Comparison of ENCODE assay signal across 8 mouse cellular contexts in the genomic region with DNA sequence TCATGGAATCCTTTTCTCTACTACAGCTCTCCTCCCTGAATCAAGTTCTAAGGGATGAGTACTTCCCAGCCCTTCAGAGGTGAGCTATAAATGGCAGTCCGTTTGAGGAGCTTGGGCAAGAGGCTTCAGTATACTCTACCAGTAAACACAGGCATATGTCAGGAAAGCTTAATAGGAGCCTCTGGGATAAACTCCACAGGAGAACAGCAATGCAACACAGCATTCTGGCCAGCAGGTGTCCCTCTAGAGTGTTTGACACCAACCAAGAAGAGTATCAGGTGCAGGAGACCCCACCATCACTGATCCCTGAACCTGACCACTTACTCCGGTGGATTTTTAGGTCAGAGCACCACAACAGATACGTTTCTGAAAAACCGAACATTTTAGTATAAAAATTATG.
A peak's percentile ranks its signal among the peaks of the same experiment; 100 is the strongest.
DNase-seq lines count a peak whose midpoint lies in the region; ATAC-seq and TF ChIP-seq lines count a peak whose summit lies in the region.
"Had no signal": no experiment of that assay in that cellular context is flagged by ENCODE, and none has a peak within 500 bp of the region (broad histone marks: within the 10 kb centered on the region; RNA-seq: fewer than 3 reads in every experiment).

No protein-coding gene starts in this region.

- peak; percentile 74 for DNase-seq in kidney, adult 18-20 months
- no peak for DNase-seq in kidney, adult 11 months
- no peak for DNase-seq in CH12.LX (ENCODE audit: extremely low read depth)
- DNase-seq in Patski (ENCODE audit: low read depth, low spot score): no peak
- peak; percentile 53 for DNase-seq in midbrain, postnatal 0 days (ENCODE audit: low spot score)
- no peak for DNase-seq in ovary, postnatal 14 days (ENCODE audit: low spot score)

- H3K36me3 ChIP-seq in CH12.LX (replicated peaks in 1 of 2; ENCODE audit: control insufficient read depth in 1 of 2, insufficient read depth in 1 of 2, low read length in 1 of 2): peaks cover 38 to 96% of the 10 kb centered on the region in 2 experiments
- H3K36me3 ChIP-seq in forebrain, embryonic 15.5 days: no peaks in the 10 kb centered on the region
- 0 out of 2 replicates have a peak, but pooled peaks cover 2% of the 10 kb centered on the region for H3K36me3 ChIP-seq in midbrain, postnatal 0 days (ENCODE audit: insufficient read depth, low read length)
- H3K36me3 ChIP-seq: embryonic facial prominence, embryonic 13.5 days had no signal

- TF ChIP-seq CTCF in CH12.LX (conservative IDR thresholded peaks at IDR 0.05 in 1 of 2, IDR thresholded peaks at IDR 0.05 in 1 of 2; ENCODE audit: low read depth in 2 of 2, low read length in 2 of 2) (peak; percentile 49 to 71), Patski (IDR thresholded peaks at IDR 0.05) (peak; percentile 77)
- TF ChIP-seq CTCF in midbrain, postnatal 0 days (IDR thresholded peaks at IDR 0.05): peak; percentile 70

- WGBS in forebrain, embryonic 15.5 days: 61% methylated on average over 4 of the region's 4 CpGs
- 59% methylated on average over 4 of the region's 4 CpGs for WGBS in midbrain, postnatal 0 days

- dilution Hi-C loops in CH12.LX (cut with MboI; ENCODE audit: extremely low pct_ligation_motif_present, extremely low pct_unique_long_range_greater_than_20kb, low sequenced_read_pairs): no loop called here

- no peak for ATAC-seq in Patski
- peak; percentile 35; the same call in 1 of the 2 replicates for ATAC-seq in forebrain, embryonic 15.5 days (replicated peaks)
- ATAC-seq in midbrain, postnatal 0 days (ENCODE audit: low FRiP score): no peak

- H3K79me2 ChIP-seq in CH12.LX (replicated peaks; ENCODE audit: control insufficient read depth, extremely low read depth, insufficient read depth, poor library complexity, severe bottlenecking): no peaks in the 10 kb centered on the region; the same call in 1 of the 2 replicates

- no peak for TF ChIP-seq EP300 in CH12.LX (IDR thresholded peaks at IDR 0.05; ENCODE audit: low read length)

- no peak overlapping the region for H3K4me2 ChIP-seq in CH12.LX (ENCODE audit: insufficient read depth, low read depth, poor library complexity, severe bottlenecking)
- no peak overlapping the region for H3K4me2 ChIP-seq in forebrain, embryonic 15.5 days (replicated peaks)
- no peak overlapping the region for H3K4me2 ChIP-seq in midbrain, postnatal 0 days (ENCODE audit: low read depth, low read length, poor library complexity, severe bottlenecking)
- H3K4me2 ChIP-seq: embryonic facial prominence, embryonic 13.5 days had no signal

- peaks cover 4 to 17% of the 10 kb centered on the region in 2 experiments; a peak in 3 of 4 replicates for H3K4me1 ChIP-seq in CH12.LX (ENCODE audit: control insufficient read depth in 1 of 2, insufficient read depth in 2 of 2)
- no peaks in the 10 kb centered on the region for H3K4me1 ChIP-seq in forebrain, embryonic 15.5 days
- H3K4me1 ChIP-seq in midbrain, postnatal 0 days (ENCODE audit: insufficient read depth, low read length): no peaks in the 10 kb centered on the region

- TF ChIP-seq POLR2A in CH12.LX (IDR thresholded peaks at IDR 0.05; ENCODE audit: low read depth, low read length): no peak

- in situ Hi-C loops in CH12.LX (cut with MboI; ENCODE audit: low pct_ligation_motif_present, low pct_unique_long_range_greater_than_20kb, low sequenced_read_pairs) (no loop called here), Patski (cut with MboI; ENCODE audit: low pct_unique_long_range_greater_than_20kb) (no loop called here)

- no peak overlapping the region for H3K27ac ChIP-seq in CH12.LX (ENCODE audit: insufficient read depth, low read depth)
- no peak overlapping the region for H3K27ac ChIP-seq in forebrain, embryonic 15.5 days (replicated peaks)
- no peak overlapping the region for H3K27ac ChIP-seq in midbrain, postnatal 0 days (ENCODE audit: low read depth, low read length)
- H3K27ac ChIP-seq: embryonic facial prominence, embryonic 13.5 days had no signal

- POLR2A ChIA-PET in Patski (lab: Charles Lee): interaction anchor here (1.2 kb wide), 1 partner anchor 10 kb away, joined by 4 read pairs; no protein-coding TSS in a partner anchor

- no peak overlapping the region for H3K4me3 ChIP-seq in CH12.LX (replicated peaks in 1 of 3; ENCODE audit: low read depth in 2 of 3, low read length in 2 of 3, poor library complexity in 1 of 3)
- H3K4me3 ChIP-seq in forebrain, embryonic 15.5 days: no peak overlapping the region
- H3K4me3 ChIP-seq in midbrain, postnatal 0 days (ENCODE audit: low read depth, low read length): no peak overlapping the region
- H3K4me3 ChIP-seq: embryonic facial prominence, embryonic 13.5 days had no signal

- TF ChIP-seq RAD21 in CH12.LX (IDR thresholded peaks at IDR 0.05; ENCODE audit: low read depth, low read length): peak; percentile 50

- no peaks in the 10 kb centered on the region for H3K27me3 ChIP-seq in CH12.LX (replicated peaks)
- H3K27me3 ChIP-seq in Patski: no peaks in the 10 kb centered on the region
- H3K27me3 ChIP-seq in forebrain, embryonic 15.5 days: no peaks in the 10 kb centered on the region
- no peaks in the 10 kb centered on the region for H3K27me3 ChIP-seq in midbrain, postnatal 0 days (ENCODE audit: insufficient read depth, low read length)
- H3K27me3 ChIP-seq: embryonic facial prominence, embryonic 13.5 days had no signal

- CTCF ChIA-PET in Patski (lab: Charles Lee): interaction anchor here (0.9 to 3.4 kb wide), 4 partner anchors 10 to 19 kb away, joined by 3 to 15 read pairs (median 4); no protein-coding TSS in a partner anchor

- no peak overlapping the region for H3K9ac ChIP-seq in CH12.LX (ENCODE audit: insufficient read depth, low read depth)
- no peak overlapping the region for H3K9ac ChIP-seq in forebrain, embryonic 15.5 days (replicated peaks)
- H3K9ac ChIP-seq in midbrain, postnatal 0 days (replicated peaks; ENCODE audit: low read length, poor library complexity, severe bottlenecking): no peak overlapping the region
- H3K9ac ChIP-seq: embryonic facial prominence, embryonic 13.5 days had no signal

- H3K9me3 ChIP-seq in CH12.LX (replicated peaks; ENCODE audit: low read length): no peaks in the 10 kb centered on the region
- 0 out of 2 replicates have a peak, but pooled peaks cover 5% of the 10 kb centered on the region for H3K9me3 ChIP-seq in forebrain, embryonic 15.5 days
- no peaks in the 10 kb centered on the region for H3K9me3 ChIP-seq in midbrain, postnatal 0 days (ENCODE audit: low read length)

TF ChIP-seq in CH12.LX, 34 proteins besides CTCF, POLR2A, EP300 and RAD21:
- TF ChIP-seq IRF4 (IDR thresholded peaks at IDR 0.05; ENCODE audit: low read depth, low read length) (no peak), SMC3 (IDR thresholded peaks at IDR 0.05; ENCODE audit: low read depth, low read length) (peak; percentile 80)

Comparison
In these comparisons a context has a peak if more than half of its experiments do, and no peak if none do; other contexts are left out.
1. DNase-seq: peak in kidney, adult 18-20 months (single experiment) and midbrain, postnatal 0 days (single experiment); none in kidney, adult 11 months (single experiment), CH12.LX (single experiment), Patski (single experiment) and ovary, postnatal 14 days (single experiment).
2. Peak in every context shown above with its lines, with median percentiles within 50 percentile points of each other: CTCF ChIP-seq.